Mouse (Mus musculus) right cerebral cortex, postnatal 36 days (tissue): ENCODE data around the gene Srm.

Experiments
- DNase-seq, 2 experiments: peaks; one replicate each; pipeline ENCODE4 v3.0.0; 2022; ENCODE audit warnings: low spot score in 2 of 2, mixed read lengths in 1 of 2

Srm gene

DNA sequence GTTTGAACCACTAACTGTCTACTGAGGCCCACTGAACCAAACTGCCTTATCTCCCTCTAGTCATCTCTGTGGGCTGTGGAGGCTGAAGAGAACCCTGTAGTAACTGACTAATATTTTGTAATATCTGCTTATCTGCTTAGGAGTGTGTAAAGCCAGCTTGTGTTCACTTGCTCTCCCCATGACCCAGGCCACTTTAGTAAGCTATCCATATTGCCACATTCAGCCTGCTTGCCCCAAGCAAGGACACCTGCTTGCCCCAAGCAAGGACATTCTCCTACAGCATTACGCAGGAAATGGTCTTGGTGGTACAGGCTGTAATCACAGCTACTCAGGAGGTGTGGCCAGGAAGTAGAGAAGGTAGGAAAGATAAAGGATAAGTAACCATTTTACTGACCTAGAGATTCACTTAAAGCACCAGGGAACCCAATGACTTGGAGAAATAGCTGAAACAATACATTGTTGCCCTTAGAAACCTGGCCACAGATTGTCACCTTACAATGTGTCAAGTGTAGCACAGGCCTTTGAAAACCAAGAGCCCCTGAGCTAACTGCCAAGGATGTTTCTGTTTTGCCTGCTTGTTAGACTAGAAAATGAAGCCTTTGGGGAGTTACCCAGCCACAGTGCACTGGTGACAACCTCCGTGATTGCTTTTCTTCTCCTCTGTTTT lies 42.2 kb downstream of the Srm start:
- no peak for DNase-seq

- no peak for DNase-seq
Measured at GRCm38 (mm10) chr4:148635309-148635708, 44.0 kb downstream of the Srm start.

GRCm38 (mm10) chr4:148638302-148638701 lies 47.0 kb downstream of the Srm start:
- no peak for DNase-seq

DNA sequence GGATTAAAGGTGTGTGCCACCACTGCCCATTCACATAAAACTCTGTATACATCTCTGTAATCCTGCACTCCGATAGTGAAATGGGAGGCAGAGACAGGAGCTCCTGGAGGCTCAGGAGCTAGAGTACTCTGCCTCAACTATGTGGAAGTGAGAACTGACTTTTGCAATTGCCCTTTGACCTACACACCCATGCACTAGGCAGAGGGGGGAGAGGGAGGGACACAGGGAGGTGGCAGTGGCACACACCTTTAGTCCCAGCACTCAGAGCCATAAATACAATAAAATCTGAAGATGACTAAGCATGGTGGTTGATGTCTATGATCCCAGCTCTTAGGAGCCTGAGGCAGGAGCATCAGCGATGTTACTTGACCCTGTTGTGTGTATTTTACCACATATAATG lies 48.2 kb downstream of the Srm start:
- DNase-seq, result no peak

DNA sequence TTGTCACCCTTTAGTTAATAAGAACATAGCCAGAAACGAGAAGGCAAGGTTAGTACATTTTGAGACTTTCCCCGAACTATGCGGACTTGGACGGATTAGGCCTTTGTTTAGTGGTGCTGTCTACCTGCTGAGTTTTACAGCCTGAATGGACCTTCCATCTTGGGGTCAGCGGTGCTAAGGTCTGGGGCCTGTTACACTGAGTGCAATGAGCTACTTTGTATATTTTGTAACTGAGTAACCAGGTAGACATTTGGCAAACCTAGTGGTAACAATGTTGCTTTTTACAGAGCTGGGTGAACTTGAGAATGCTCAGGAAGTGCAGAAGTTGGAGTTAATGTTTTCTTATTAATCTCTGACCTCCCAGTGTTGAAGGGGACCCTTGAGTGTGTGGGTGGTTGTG lies 49.8 kb downstream of the Srm start:
- DNase-seq, result no peak

DNA sequence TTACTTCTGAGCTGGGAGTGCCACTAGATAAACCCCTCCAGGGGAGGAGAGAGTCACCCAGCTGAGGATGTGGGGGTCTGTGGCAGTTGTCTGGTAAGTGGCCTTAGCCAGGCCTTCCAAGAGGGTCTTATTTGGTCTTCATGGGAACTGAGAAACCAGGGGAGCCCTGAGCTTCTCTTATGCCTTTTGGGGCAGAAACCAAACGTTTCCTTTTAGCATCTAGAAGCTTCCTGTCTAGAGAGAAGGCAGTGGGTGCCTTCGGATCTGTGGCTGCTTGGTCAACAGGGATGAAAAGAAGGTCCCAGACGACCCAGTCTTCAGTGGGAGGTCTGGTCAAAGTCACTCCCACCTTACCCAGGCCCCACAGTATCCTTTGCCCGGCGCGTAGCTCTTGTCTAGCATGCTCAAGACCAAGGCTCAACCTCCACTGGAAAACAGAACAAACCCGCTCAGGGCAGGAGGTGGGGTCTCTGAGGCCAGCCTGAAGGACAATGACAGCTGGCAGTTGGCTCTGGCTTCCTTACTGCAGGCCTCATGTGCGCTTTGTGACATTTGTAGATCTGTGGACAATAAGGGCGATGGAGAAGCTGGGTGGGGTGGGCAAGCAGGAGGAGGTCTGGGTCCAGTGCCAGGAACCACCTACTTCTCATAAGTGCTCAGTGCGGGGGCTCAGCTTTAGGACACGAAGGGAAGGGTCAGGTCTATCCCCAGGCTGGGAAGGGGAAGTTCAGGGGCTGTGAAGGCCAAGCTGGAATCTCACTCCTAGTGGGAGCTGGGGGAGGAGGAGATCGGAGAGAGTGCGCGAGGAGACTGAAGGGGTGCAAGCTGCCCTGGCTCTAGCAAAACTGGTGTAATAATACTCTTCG lies 52.2 kb downstream of the Srm start, which contains the start of gene Gm572:
TSS of gene Gm572 (plus strand) at position 27 of the 866 bp plus-strand sequence.
- no peak for DNase-seq

DNA sequence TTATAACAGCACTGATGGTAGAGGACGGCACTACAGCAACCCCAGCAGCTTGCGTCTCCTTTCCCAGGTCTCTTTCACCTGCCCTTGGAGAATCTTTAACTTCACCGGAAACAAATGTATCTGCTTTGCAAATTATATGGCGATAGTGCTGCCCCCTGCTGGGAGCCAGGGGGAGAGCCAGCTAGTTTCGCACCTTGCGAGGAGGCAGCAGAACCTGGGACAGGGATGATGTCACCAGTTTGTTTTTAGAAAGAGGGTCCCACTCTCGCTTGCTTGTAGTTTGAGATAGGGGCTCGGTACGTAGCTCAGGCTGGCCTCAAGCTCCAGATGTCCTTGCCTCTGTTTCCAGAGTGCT lies 52.8 kb downstream of the Srm start:
- DNase-seq, result peak; percentile 17 to 21
